Mouse (Mus musculus): ENCODE results near the gene Ankrd13b. TPM values are rescaled to one million over a fixed set of nuclear protein-coding genes. Genes with fewer than 3 reads are reported as not detected.

The Ankrd13b gene
- total and polyA plus RNA-seq, 2 experiments = 0.37 to 8.0 TPM

- Histone ChIP-seq H3K36me3 (ENCODE audit: control insufficient read depth, insufficient read depth, low read length) (peaks cover 12% of the 10 kb centered on the region), H3K27me3 (ENCODE audit: control insufficient read depth, insufficient read depth, low read length) (no peaks in the 10 kb centered on the region), H3K27ac (replicated peaks; ENCODE audit: insufficient read depth, low read depth, low read length) (no peak overlapping the region), H3K9ac (ENCODE audit: low read depth, low read length) (no peak overlapping the region), H3K79me2 (ENCODE audit: control insufficient read depth, insufficient read depth, low read length) (peaks cover 10% of the 10 kb centered on the region; the same call in 1 of the 2 replicates), H3K4me1 (ENCODE audit: control insufficient read depth, insufficient read depth, low read length) (peaks cover 24% of the 10 kb centered on the region), H3K4me3 (ENCODE audit: insufficient read depth, low read depth, low read length) (peak overlapping the region; percentile 69)
- DNase-seq (ENCODE audit: extremely low read depth, low read depth, low spot score) = peak; percentile 54
- TF ChIP-seq POLR2A (IDR thresholded peaks at IDR 0.05; ENCODE audit: extremely low read depth, insufficient read depth, low read length) (no peak), CTCF (IDR thresholded peaks at IDR 0.05; ENCODE audit: low read depth, low read length) (no peak)
- WGBS = 38% methylated on average over 5 of the region's 5 CpGs
These were observed 27.3 kb upstream of the Ankrd13b start for GRCm38 (mm10) chr11:77516553-77517425.

- TF ChIP-seq CTCF (IDR thresholded peaks at IDR 0.05; ENCODE audit: low read depth, low read length) (no peak), POLR2A (IDR thresholded peaks at IDR 0.05; ENCODE audit: extremely low read depth, insufficient read depth, low read length) (no peak)
- Histone ChIP-seq H3K27me3 (ENCODE audit: control insufficient read depth, insufficient read depth, low read length) (no peaks in the 10 kb centered on the region), H3K27ac (replicated peaks; ENCODE audit: insufficient read depth, low read depth, low read length) (peak within 1 kb of the TSS; percentile 87), H3K4me1 (ENCODE audit: control insufficient read depth, insufficient read depth, low read length) (peaks cover 24% of the 10 kb centered on the region), H3K4me3 (ENCODE audit: insufficient read depth, low read depth, low read length) (peak within 1 kb of the TSS; percentile 69), H3K9ac (ENCODE audit: low read depth, low read length) (peak within 1 kb of the TSS; percentile 93), H3K79me2 (ENCODE audit: control insufficient read depth, insufficient read depth, low read length) (peaks cover 10% of the 10 kb centered on the region; the same call in 1 of the 2 replicates), H3K36me3 (ENCODE audit: control insufficient read depth, insufficient read depth, low read length) (peaks cover 8% of the 10 kb centered on the region)
- peak; percentile 71 for DNase-seq (ENCODE audit: extremely low read depth, low read depth, low spot score)
- WGBS = 6% methylated on average over 39 of the region's 39 CpGs
These were observed 26.4 kb upstream of the Ankrd13b start, which contains the start of gene Trp53i13 for GRCm38 (mm10) chr11:77515637-77516552. Trp53i13 (minus strand) TSS chr11:77515980.

- Histone ChIP-seq H3K27ac (replicated peaks; ENCODE audit: insufficient read depth, low read depth, low read length) (peak within 1 kb of the TSS; percentile 98), H3K36me3 (ENCODE audit: control insufficient read depth, insufficient read depth, low read length) (peaks cover 6% of the 10 kb centered on the region), H3K9ac (ENCODE audit: low read depth, low read length) (peak within 1 kb of the TSS; percentile 93), H3K4me1 (ENCODE audit: control insufficient read depth, insufficient read depth, low read length) (peaks cover 24% of the 10 kb centered on the region), H3K4me3 (ENCODE audit: insufficient read depth, low read depth, low read length) (peak within 1 kb of the TSS; percentile 69), H3K79me2 (ENCODE audit: control insufficient read depth, insufficient read depth, low read length) (peaks cover 10% of the 10 kb centered on the region; the same call in 1 of the 2 replicates), H3K27me3 (ENCODE audit: control insufficient read depth, insufficient read depth, low read length) (no peaks in the 10 kb centered on the region)
- DNase-seq (ENCODE audit: extremely low read depth, low read depth, low spot score) = peak; percentile 88
- 1% methylated on average over 71 of the region's 72 CpGs for WGBS
- peak; percentile 90 for TF ChIP-seq POLR2A (IDR thresholded peaks at IDR 0.05; ENCODE audit: extremely low read depth, insufficient read depth, low read length)
- no peak for TF ChIP-seq CTCF (IDR thresholded peaks at IDR 0.05; ENCODE audit: low read depth, low read length)
These were observed 25.6 kb upstream of the Ankrd13b start, which contains the start of gene Abhd15 for GRCm38 (mm10) chr11:77514832-77515636. Abhd15 (plus strand) TSS chr11:77515121.

GRCm38 (mm10) chr11:77514281-77514831, 24.9 kb upstream of the Ankrd13b start:
- TF ChIP-seq POLR2A (IDR thresholded peaks at IDR 0.05; ENCODE audit: extremely low read depth, insufficient read depth, low read length) (0 out of 2 replicates have a peak, but pooled peaks have one; percentile 2), CTCF (IDR thresholded peaks at IDR 0.05; ENCODE audit: low read depth, low read length) (no peak)
- peaks cover 24% of the 10 kb centered on the region for H3K4me1 ChIP-seq (ENCODE audit: control insufficient read depth, insufficient read depth, low read length)
- H3K27ac ChIP-seq (replicated peaks; ENCODE audit: insufficient read depth, low read depth, low read length) = peak overlapping the region; percentile 98
- no peaks in the 10 kb centered on the region for H3K27me3 ChIP-seq (ENCODE audit: control insufficient read depth, insufficient read depth, low read length)
- whole genome bisulfite sequencing = 3% methylated on average over 19 of the region's 19 CpGs
- peak overlapping the region; percentile 42 for H3K4me3 ChIP-seq (ENCODE audit: insufficient read depth, low read depth, low read length)
- DNase-seq (ENCODE audit: extremely low read depth, low read depth, low spot score) = no peak
- H3K9ac ChIP-seq (ENCODE audit: low read depth, low read length) = peak overlapping the region; percentile 68
- H3K36me3 ChIP-seq (ENCODE audit: control insufficient read depth, insufficient read depth, low read length) = peaks cover 2% of the 10 kb centered on the region; the same call in 1 of the 2 replicates
- H3K79me2 ChIP-seq (ENCODE audit: control insufficient read depth, insufficient read depth, low read length) = peaks cover 10% of the 10 kb centered on the region; the same call in 1 of the 2 replicates

All from liver, adult 2 months (tissue).